Mouse (Mus musculus): ENCODE data around the gene Oard1.

DNA sequence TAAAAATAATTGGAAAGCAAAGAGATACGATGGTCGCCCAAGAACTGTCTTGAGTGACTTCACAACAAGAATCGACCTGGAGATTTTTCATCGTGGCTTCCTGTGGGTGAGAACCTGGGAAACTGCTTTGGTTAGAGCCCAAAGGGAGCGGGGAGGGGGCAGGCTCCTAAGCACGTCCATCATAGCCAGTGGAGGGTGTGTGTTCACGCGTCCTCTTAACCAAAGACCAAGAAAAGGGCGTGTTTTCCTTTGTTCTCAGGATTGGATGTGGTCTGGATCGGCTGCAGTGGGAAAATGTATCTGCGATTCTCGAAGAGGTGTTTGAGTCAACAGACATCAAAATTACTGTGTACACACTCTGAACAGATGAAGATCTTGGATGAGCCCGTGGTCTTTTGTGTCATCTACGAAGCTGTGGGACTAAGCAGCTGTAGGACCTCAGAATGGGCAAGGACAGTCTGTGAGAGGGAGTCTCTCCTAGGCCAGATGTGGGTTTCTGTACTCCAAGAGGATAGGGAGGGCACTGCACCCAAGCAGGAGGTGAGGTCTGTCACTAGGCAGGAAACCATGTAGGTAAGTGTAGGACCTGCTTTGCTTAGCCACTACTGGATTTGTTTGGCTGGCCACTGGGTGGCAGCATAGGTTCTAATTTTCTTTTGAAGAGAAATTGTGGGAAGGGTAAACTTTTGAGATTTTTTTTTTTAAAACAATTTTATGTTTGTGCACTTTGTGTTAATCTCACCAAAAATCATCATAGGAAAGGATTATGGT lies 6.8 kb downstream of the Oard1 start:
- peak; percentile 44; the same call in 1 of the 2 replicates for TF ChIP-seq CTCF (IDR thresholded peaks at IDR 0.05; ENCODE audit: extremely low read depth, insufficient read length, insufficient replicate concordance, low read depth, low read length)
- TF ChIP-seq POLR2A (IDR thresholded peaks at IDR 0.05; ENCODE audit: low read depth, low read length), result no peak

All from small intestine, adult 2 months (tissue).